Mouse (Mus musculus) C3H10T1/2 (cell line): Measurements from ENCODE around the gene Ifna13. TPM values are rescaled to one million over a fixed set of nuclear protein-coding genes. Genes with fewer than 3 reads are reported as not detected.

Experiments used
- polyA plus RNA-seq, 2 experiments: library from polyadenylated mRNA; unstranded; fragments of >200 nt; fragmentation: generic; extraction: Trizol; gene quantifications; one replicate each; pipeline ENCODE4 v1.2.1; 2012; ENCODE audit warnings: missing spikeins in 2 of 2

Ifna13 gene
- not detected for polyA plus RNA-seq

DNA sequence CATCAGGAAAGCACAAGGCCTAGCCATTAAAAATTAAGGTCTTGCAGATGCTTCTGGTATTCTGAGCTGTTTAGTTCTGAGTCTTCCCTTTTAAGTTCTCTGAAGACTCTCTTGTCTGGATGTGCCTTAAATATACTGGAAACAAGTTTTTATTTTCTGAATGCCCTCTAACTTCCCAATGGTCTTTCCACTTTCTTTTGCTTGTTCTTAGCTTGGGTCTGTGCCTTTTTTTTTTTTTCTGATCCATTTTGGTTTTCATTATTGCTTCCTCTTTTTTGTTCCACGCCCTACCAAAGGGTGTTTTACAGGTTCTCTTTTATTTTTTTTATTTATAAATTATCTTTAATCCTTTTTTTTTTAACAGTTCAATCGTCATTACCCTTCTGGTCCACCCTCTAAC is at the start of gene Ifna13:
Gene Ifna13 (minus strand): TSS at position 101 of the 400 bp plus-strand sequence.

DNA sequence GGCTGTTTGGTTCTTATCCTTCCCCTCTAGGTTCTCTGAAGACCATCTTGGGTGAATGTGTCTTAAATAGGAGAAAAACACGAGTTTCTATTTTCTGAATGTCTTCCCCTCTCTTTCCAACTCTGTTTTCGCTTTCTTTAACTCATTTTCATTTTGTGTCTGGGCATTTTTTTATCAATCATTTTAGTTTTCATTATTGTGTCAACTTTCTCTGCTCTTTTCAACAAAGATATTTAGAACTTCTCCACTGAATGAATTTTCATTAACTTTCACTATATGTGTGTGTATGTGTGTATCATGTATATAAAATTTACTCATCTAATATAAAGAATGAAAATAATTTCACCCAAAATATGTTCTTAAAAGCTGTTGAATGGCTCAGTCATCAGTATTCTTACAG is 47.0 kb upstream of the Ifna13 start, which contains the start of gene Ifnab:
Gene Ifnab (minus strand): TSS at position 101 of the 400 bp plus-strand sequence.

GRCm38 (mm10) chr4:88683812-88684211 is 39.6 kb upstream of the Ifna13 start, which contains the start of gene Ifna2:
TSS of gene Ifna2 (minus strand) at chr4:88683912.

GRCm38 (mm10) chr4:88676824-88677223 is 32.6 kb upstream of the Ifna13 start, which contains the start of gene Ifna16:
TSS of gene Ifna16 (minus strand) at chr4:88676924.

GRCm38 (mm10) chr4:88634311-88634710 is 9.9 kb downstream of the Ifna13 start, which contains the start of gene C87499:
TSS of gene C87499 (minus strand) at chr4:88634411.

DNA sequence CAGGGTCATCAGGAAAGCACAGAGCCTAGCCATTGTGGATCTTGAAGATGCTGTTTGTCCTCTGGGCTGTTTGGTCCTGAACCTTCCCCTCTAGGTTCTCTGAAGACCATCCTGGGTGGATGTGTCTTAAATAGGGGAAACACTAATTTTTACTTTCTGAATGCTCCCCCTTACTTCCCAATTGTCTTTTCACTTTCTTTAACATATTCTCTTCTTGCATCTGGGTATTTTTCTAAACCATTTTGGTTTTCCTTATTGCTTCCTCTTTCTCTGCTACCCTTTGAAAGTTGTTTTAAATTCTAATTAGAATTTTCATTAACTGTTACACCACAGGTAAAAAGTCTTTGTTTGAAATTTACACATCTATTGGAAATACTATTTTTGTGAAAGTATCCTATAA is 41.0 kb downstream of the Ifna13 start, which contains the start of gene Ifna12:
Gene Ifna12 (minus strand): TSS at position 101 of the 400 bp plus-strand sequence.

Other genes starting within 250 kb of the Ifna13 start
- 10 to 100 TPM in 1 of 2 experiments, 1 to 10 TPM in 1; 2.9 to 11.5 TPM for gene Hacd4, start 205.5 kb downstream of the Ifna13 start, polyA plus RNA-seq
- gene Ifnb1, start 121.7 kb downstream of the Ifna13 start, polyA plus RNA-seq: not detected
- gene Ifna15, start 86.2 kb downstream of the Ifna13 start, polyA plus RNA-seq: not detected
- not detected for gene Ifna14, start 72.7 kb downstream of the Ifna13 start, polyA plus RNA-seq
- gene Ifna9, start 52.1 kb downstream of the Ifna13 start, polyA plus RNA-seq: not detected
- not detected for gene Ifna12, start 41.1 kb downstream of the Ifna13 start, polyA plus RNA-seq
- not detected for gene C87499, start 10.0 kb downstream of the Ifna13 start, polyA plus RNA-seq
- not detected for gene Ifna16, start 32.5 kb upstream of the Ifna13 start, polyA plus RNA-seq
- gene Ifna2, start 39.5 kb upstream of the Ifna13 start, polyA plus RNA-seq: not detected
- under 1 TPM in 1 of 2 experiments, not detected in 1; 0.05 TPM for gene Ifnab, start 46.9 kb upstream of the Ifna13 start, polyA plus RNA-seq
- gene Gm26566, start 77.3 kb upstream of the Ifna13 start, polyA plus RNA-seq: 1 to 10 TPM in 1 of 2 experiments, under 1 TPM in 1; 0.08 to 1.1 TPM
- gene Klhl9, start 78.0 kb upstream of the Ifna13 start, polyA plus RNA-seq: 10 to 100 TPM in 1 of 2 experiments, 1 to 10 TPM in 1; 1.1 to 12.5 TPM
- not detected for gene Gm13271, start 110.4 kb upstream of the Ifna13 start, polyA plus RNA-seq
- gene Gm13283, start 115.7 kb upstream of the Ifna13 start, polyA plus RNA-seq: not detected
- gene Gm13290, start 129.4 kb upstream of the Ifna13 start, polyA plus RNA-seq: 1 to 10 TPM; 1.2 to 3.1 TPM
- not detected for gene Gm13289, start 132.5 kb upstream of the Ifna13 start, polyA plus RNA-seq
- gene Gm13272, start 135.4 kb upstream of the Ifna13 start, polyA plus RNA-seq: under 1 TPM; 0.21 to 0.38 TPM
- not detected for gene Ifnz, start 137.7 kb upstream of the Ifna13 start, polyA plus RNA-seq
- 1 to 10 TPM in 1 of 2 experiments, under 1 TPM in 1; 0.42 to 1.7 TPM for gene Gm13276, start 141.2 kb upstream of the Ifna13 start, polyA plus RNA-seq
- not detected for gene Gm13277, start 144.2 kb upstream of the Ifna13 start, polyA plus RNA-seq
- gene Gm13278, start 147.1 kb upstream of the Ifna13 start, polyA plus RNA-seq: not detected
- 1 to 10 TPM in 1 of 2 experiments, under 1 TPM in 1; 0.14 to 1.1 TPM for gene Gm13275, start 150.0 kb upstream of the Ifna13 start, polyA plus RNA-seq
- not detected for gene Gm13279, start 152.9 kb upstream of the Ifna13 start, polyA plus RNA-seq
- not detected for gene Gm13285, start 155.2 kb upstream of the Ifna13 start, polyA plus RNA-seq
- 1 to 10 TPM in 1 of 2 experiments, under 1 TPM in 1; 0.14 to 1.1 TPM for gene Gm13287, start 158.8 kb upstream of the Ifna13 start, polyA plus RNA-seq
- under 1 TPM; 0.05 to 0.50 TPM for gene Gm13288, start 161.1 kb upstream of the Ifna13 start, polyA plus RNA-seq
- gene Ifna7, start 171.8 kb upstream of the Ifna13 start, polyA plus RNA-seq: not detected
- not detected for gene Ifna11, start 175.5 kb upstream of the Ifna13 start, polyA plus RNA-seq
- gene Ifna6, start 183.0 kb upstream of the Ifna13 start, polyA plus RNA-seq: not detected
- gene Ifna5, start 191.1 kb upstream of the Ifna13 start, polyA plus RNA-seq: not detected
- gene Ifna4, start 197.4 kb upstream of the Ifna13 start, polyA plus RNA-seq: not detected
- gene Ifna1, start 205.6 kb upstream of the Ifna13 start, polyA plus RNA-seq: not detected
- gene Ifne, start 235.7 kb upstream of the Ifna13 start, polyA plus RNA-seq: under 1 TPM in 1 of 2 experiments, not detected in 1; 0.08 TPM